Mouse (Mus musculus): Measurements from ENCODE around the gene Cdc42ep1. TPM values are rescaled to one million over a fixed set of nuclear protein-coding genes. Genes with fewer than 3 reads are reported as not detected.

Cdc42ep1 gene
- total and polyA plus RNA-seq, 3 experiments = 0.04 to 1.7 TPM; not detected in 1

DNA sequence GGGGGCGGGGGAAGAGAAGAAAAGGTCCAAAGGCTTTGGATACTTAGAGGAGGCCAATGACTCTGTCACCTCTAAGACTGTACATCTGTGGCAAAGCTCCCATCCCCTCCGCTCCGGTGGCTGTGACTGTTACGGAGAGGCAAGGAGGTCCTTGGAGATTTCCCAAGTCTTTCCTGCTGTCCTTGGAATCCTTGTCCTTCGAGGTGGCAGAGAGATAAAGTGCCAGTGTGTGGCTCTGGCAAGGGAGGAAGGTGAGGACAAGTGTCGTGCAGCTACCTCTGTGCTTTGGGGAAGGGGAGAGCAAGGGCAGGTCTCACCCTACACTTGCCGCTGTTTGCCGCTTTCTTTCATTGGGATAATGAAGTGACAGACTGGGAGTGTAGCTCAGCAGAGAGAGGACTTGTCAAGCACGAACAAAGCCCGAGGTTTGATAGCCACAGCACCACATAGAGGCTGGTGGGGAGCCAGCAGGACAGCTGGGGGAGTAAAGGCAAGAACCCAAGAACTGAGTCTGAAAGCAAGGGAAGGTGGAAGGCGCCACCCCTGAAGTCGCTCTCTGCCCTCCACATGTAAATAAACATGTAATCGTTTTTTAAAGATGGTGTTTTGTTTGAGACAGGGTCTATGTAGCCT, 31.5 kb downstream of the Cdc42ep1 start:
- TF ChIP-seq POLR2AphosphoS2 (IDR thresholded peaks at IDR 0.05; ENCODE audit: low read length) (no peak), TCF12 (IDR thresholded peaks at IDR 0.05; ENCODE audit: low read depth, low read length) (no peak), CTCF (IDR thresholded peaks at IDR 0.05 in 2 of 3, conservative IDR thresholded peaks at IDR 0.05 in 1 of 3; ENCODE audit: control insufficient read depth in 1 of 3, insufficient read depth in 1 of 3, low read depth in 2 of 3, low read length in 3 of 3, poor library complexity in 1 of 3, severe bottlenecking in 1 of 3) (peak in 1 of 3 experiments; percentile 11; a peak in 1 of 6 replicates)
- H3K36me3 ChIP-seq (ENCODE audit: control insufficient read depth in 1 of 2, insufficient read depth in 2 of 2, low read length in 2 of 2) = peaks cover 0 to 10% of the 10 kb centered on the region in 2 experiments; a peak in 2 of 4 replicates
- peaks cover 9% of the 10 kb centered on the region for H3K79me2 ChIP-seq (ENCODE audit: control insufficient read depth, insufficient read depth, low read length, poor library complexity)
- no peak overlapping the region for H3K27ac ChIP-seq (ENCODE audit: control insufficient read depth, low read depth, low read length)
- no peak overlapping the region for H3K4me3 ChIP-seq (ENCODE audit: control insufficient read depth in 1 of 2, insufficient read depth in 1 of 2, low read depth in 2 of 2, low read length in 2 of 2)
- no peak for DNase-seq (ENCODE audit: low read depth, low spot score)
- H3K27me3 ChIP-seq (ENCODE audit: control insufficient read depth in 1 of 2, insufficient read depth in 2 of 2, low read length in 2 of 2) = no peaks in the 10 kb centered on the region
- H3K4me1 ChIP-seq (ENCODE audit: control insufficient read depth in 1 of 2, insufficient read depth in 2 of 2, low read length in 2 of 2) = peaks cover under 1 to 2% of the 10 kb centered on the region in 2 experiments; a peak in 3 of 4 replicates
- H3K9me3 ChIP-seq (replicated peaks; ENCODE audit: insufficient read depth, low read length) = no peaks in the 10 kb centered on the region
- no peak overlapping the region for H3K9ac ChIP-seq (ENCODE audit: control insufficient read depth, low read depth, low read length, poor library complexity, severe bottlenecking)

DNA sequence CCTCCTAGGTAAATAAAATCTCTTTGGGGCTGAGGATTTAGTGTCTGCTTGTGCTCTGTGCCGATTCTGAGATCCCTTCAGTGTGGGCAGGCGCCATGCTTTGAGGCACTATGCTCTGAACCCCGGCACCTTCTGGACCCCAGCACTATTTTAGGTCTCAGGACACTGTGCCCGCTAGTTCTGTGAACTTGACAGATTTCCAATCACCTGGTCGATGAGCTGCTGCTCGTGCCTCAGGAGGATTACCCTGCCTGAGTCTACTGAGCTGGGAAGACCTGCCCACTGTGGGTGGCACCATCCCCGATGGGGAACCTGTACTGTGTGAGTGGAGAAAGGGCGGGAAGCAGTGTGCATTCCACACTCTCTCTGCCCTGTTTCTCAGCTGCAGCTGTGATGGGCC, 32.6 kb downstream of the Cdc42ep1 start:
- H3K4me1 ChIP-seq (ENCODE audit: control insufficient read depth in 1 of 2, insufficient read depth in 2 of 2, low read length in 2 of 2) = peaks cover 2 to 6% of the 10 kb centered on the region in 2 experiments; a peak in 3 of 4 replicates
- H3K36me3 ChIP-seq (ENCODE audit: control insufficient read depth in 1 of 2, insufficient read depth in 2 of 2, low read length in 2 of 2) = peaks cover 0 to 8% of the 10 kb centered on the region in 2 experiments; a peak in 2 of 4 replicates
- no peaks in the 10 kb centered on the region for H3K27me3 ChIP-seq (ENCODE audit: control insufficient read depth in 1 of 2, insufficient read depth in 2 of 2, low read length in 2 of 2)
- H3K79me2 ChIP-seq (ENCODE audit: control insufficient read depth, insufficient read depth, low read length, poor library complexity) = peaks cover 9% of the 10 kb centered on the region
- no peak overlapping the region for H3K9ac ChIP-seq (ENCODE audit: control insufficient read depth, low read depth, low read length, poor library complexity, severe bottlenecking)
- H3K4me3 ChIP-seq (ENCODE audit: control insufficient read depth in 1 of 2, insufficient read depth in 1 of 2, low read depth in 2 of 2, low read length in 2 of 2) = no peak overlapping the region
- H3K9me3 ChIP-seq (replicated peaks; ENCODE audit: insufficient read depth, low read length) = no peaks in the 10 kb centered on the region
- H3K27ac ChIP-seq (ENCODE audit: control insufficient read depth, low read depth, low read length) = no peak overlapping the region
- TF ChIP-seq USF2 (IDR thresholded peaks at IDR 0.05; ENCODE audit: borderline replicate concordance in 1 of 2, insufficient read depth in 1 of 2, low read depth in 1 of 2, low read length in 2 of 2) = no peak
- TF ChIP-seq E2F4 (IDR thresholded peaks at IDR 0.05; ENCODE audit: borderline replicate concordance, low read depth, low read length) = no peak
- no peak for TF ChIP-seq TCF12 (IDR thresholded peaks at IDR 0.05; ENCODE audit: low read depth, low read length)
- TF ChIP-seq POLR2AphosphoS2 (IDR thresholded peaks at IDR 0.05; ENCODE audit: low read length) = no peak
- no peak for TF ChIP-seq MAZ (IDR thresholded peaks at IDR 0.05; ENCODE audit: low read depth, low read length)
- no peak for TF ChIP-seq HCFC1 (IDR thresholded peaks at IDR 0.05; ENCODE audit: low read depth, low read length)
- no peak for TF ChIP-seq SMC3 (IDR thresholded peaks at IDR 0.05; ENCODE audit: low read depth, low read length)
- no peak for TF ChIP-seq MEF2A (IDR thresholded peaks at IDR 0.05; ENCODE audit: extremely low read depth, insufficient replicate concordance, low read depth, low read length, poor library complexity, severe bottlenecking)
- no peak for TF ChIP-seq EP300 (IDR thresholded peaks at IDR 0.05; ENCODE audit: low read depth in 1 of 2, low read length in 2 of 2)
- TF ChIP-seq UBTF (IDR thresholded peaks at IDR 0.05; ENCODE audit: borderline replicate concordance, insufficient read depth, low read depth, low read length) = no peak
- no peak for TF ChIP-seq CTCF (IDR thresholded peaks at IDR 0.05 in 2 of 3, conservative IDR thresholded peaks at IDR 0.05 in 1 of 3; ENCODE audit: control insufficient read depth in 1 of 3, insufficient read depth in 1 of 3, low read depth in 2 of 3, low read length in 3 of 3, poor library complexity in 1 of 3, severe bottlenecking in 1 of 3)
- no peak for TF ChIP-seq USF1 (IDR thresholded peaks at IDR 0.05; ENCODE audit: low read depth, low read length)
- no peak for TF ChIP-seq MAFK (IDR thresholded peaks at IDR 0.05; ENCODE audit: borderline replicate concordance, low read depth, low read length)
- no peak for TF ChIP-seq NELFE (IDR thresholded peaks at IDR 0.05; ENCODE audit: low read depth, low read length)
- no peak for DNase-seq (ENCODE audit: low read depth, low spot score)

Data from MEL (cell line).